Mouse (Mus musculus): ENCODE data around the gene Zfc3h1. TPM values are rescaled to one million over a fixed set of nuclear protein-coding genes. Genes with fewer than 3 reads are reported as not detected.

Zfc3h1 gene
- total RNA-seq, 4 experiments from 2014 or later = 44.9 to 61.2 (median 52.3) TPM

- no peak for DNase-seq (ENCODE audit: low spot score in 2 of 2)
Measured at GRCm38 (mm10) chr10:115383644-115384220, 1.0 kb upstream of the Zfc3h1 start.

GRCm38 (mm10) chr10:115385018-115386002 lies 551 bp downstream of the Zfc3h1 start:
- DNase-seq (ENCODE audit: low spot score in 2 of 2) = peak; percentile 26 to 29

GRCm38 (mm10) chr10:115387891-115388290 lies 3.1 kb downstream of the Zfc3h1 start:
- DNase-seq (ENCODE audit: low spot score in 2 of 2) = no peak

- DNase-seq (ENCODE audit: low spot score in 2 of 2) = no peak
Measured at GRCm38 (mm10) chr10:115391076-115391475, 6.3 kb downstream of the Zfc3h1 start.

- no peak for DNase-seq (ENCODE audit: low spot score in 2 of 2)
Measured at GRCm38 (mm10) chr10:115391896-115392295, 7.1 kb downstream of the Zfc3h1 start.

- DNase-seq (ENCODE audit: low spot score in 2 of 2) = peak; percentile 20 to 47
Measured at GRCm38 (mm10) chr10:115406393-115406792, 21.6 kb downstream of the Zfc3h1 start.

- DNase-seq (ENCODE audit: low spot score in 2 of 2) = no peak
Measured at GRCm38 (mm10) chr10:115413496-115413895, 28.7 kb downstream of the Zfc3h1 start.

GRCm38 (mm10) chr10:115414056-115414455 lies 29.3 kb downstream of the Zfc3h1 start:
- no peak for DNase-seq (ENCODE audit: low spot score in 2 of 2)

GRCm38 (mm10) chr10:115421976-115422375 lies 37.2 kb downstream of the Zfc3h1 start:
- DNase-seq (ENCODE audit: low spot score in 2 of 2) = no peak

- DNase-seq (ENCODE audit: low spot score in 2 of 2) = no peak
Measured at GRCm38 (mm10) chr10:115425351-115425750, 40.6 kb downstream of the Zfc3h1 start.

GRCm38 (mm10) chr10:115437286-115437685 lies 52.5 kb downstream of the Zfc3h1 start:
- no peak for DNase-seq (ENCODE audit: low spot score in 2 of 2)

GRCm38 (mm10) chr10:115448614-115449013 lies 63.9 kb downstream of the Zfc3h1 start:
- no peak for DNase-seq (ENCODE audit: low spot score in 2 of 2)

GRCm38 (mm10) chr10:115457368-115458021 lies 72.7 kb downstream of the Zfc3h1 start:
- no peak for DNase-seq (ENCODE audit: low spot score in 2 of 2)

- DNase-seq (ENCODE audit: low spot score in 2 of 2) = no peak
Measured at GRCm38 (mm10) chr10:115462646-115463045, 77.9 kb downstream of the Zfc3h1 start.

GRCm38 (mm10) chr10:115465072-115465471 lies 80.3 kb downstream of the Zfc3h1 start:
- DNase-seq (ENCODE audit: low spot score in 2 of 2) = no peak

GRCm38 (mm10) chr10:115465778-115466177 lies 81.0 kb downstream of the Zfc3h1 start:
- no peak for DNase-seq (ENCODE audit: low spot score in 2 of 2)

- no peak for DNase-seq (ENCODE audit: low spot score in 2 of 2)
Measured at GRCm38 (mm10) chr10:115467985-115468384, 83.2 kb downstream of the Zfc3h1 start.

- no peak for DNase-seq (ENCODE audit: low spot score in 2 of 2)
Measured at GRCm38 (mm10) chr10:115468632-115469031, 83.9 kb downstream of the Zfc3h1 start.

GRCm38 (mm10) chr10:115469040-115469439 lies 84.3 kb downstream of the Zfc3h1 start:
- no peak for DNase-seq (ENCODE audit: low spot score in 2 of 2)

GRCm38 (mm10) chr10:115470621-115471334 lies 86.0 kb downstream of the Zfc3h1 start:
- no peak for DNase-seq (ENCODE audit: low spot score in 2 of 2)

- DNase-seq (ENCODE audit: low spot score in 2 of 2) = no peak
Measured at GRCm38 (mm10) chr10:115473213-115473961, 88.6 kb downstream of the Zfc3h1 start.

Measured in layer of hippocampus, adult 8-10 months (tissue).